Mouse (Mus musculus): Measurements from ENCODE around the gene Gm9789. TPM values are rescaled to one million over a fixed set of nuclear protein-coding genes. Genes with fewer than 3 reads are reported as not detected.
"Not testable (repeated sequence)": the region's sequence is repeated elsewhere in the genome, so short reads cannot be mapped to it uniquely, and the experiment has no call there.

Gm9789 gene
- total RNA-seq (2021), result not detected
- long read RNA-seq, result 0 reads

- no peak for DNase-seq (ENCODE audit: low spot score in 2 of 2)
Observed at GRCm38 (mm10) chr16:89157652-89158051, at the start of gene Gm9789. Gene Gm9789, plus strand, starts transcription at chr16:89157952.

- no peak for DNase-seq (ENCODE audit: low spot score in 2 of 2)
Observed at GRCm38 (mm10) chr16:89140551-89140950, 17.2 kb upstream of the Gm9789 start, which contains the start of gene Gm6358. Gene Gm6358, plus strand, starts transcription at chr16:89140851.

- DNase-seq (ENCODE audit: low spot score in 2 of 2), result no peak
Observed at GRCm38 (mm10) chr16:89150786-89151185, 7.0 kb upstream of the Gm9789 start, which contains the start of gene Gm10061. Gene Gm10061, plus strand, starts transcription at chr16:89151086.

GRCm38 (mm10) chr16:89169190-89169589 is 11.4 kb downstream of the Gm9789 start, which contains the start of gene Gm7735:
Gene Gm7735, plus strand, starts transcription at chr16:89169490.
- not testable (repeated sequence) for DNase-seq (ENCODE audit: low spot score in 2 of 2)

GRCm38 (mm10) chr16:89174435-89174834 is 16.7 kb downstream of the Gm9789 start, which contains the start of gene 1110057P08Rik:
Gene 1110057P08Rik, plus strand, starts transcription at chr16:89174735.
- no peak for DNase-seq (ENCODE audit: low spot score in 2 of 2)

GRCm38 (mm10) chr16:89188621-89189020 is 30.9 kb downstream of the Gm9789 start:
- no peak for DNase-seq (ENCODE audit: low spot score in 2 of 2)

- no peak for DNase-seq (ENCODE audit: low spot score in 2 of 2)
Observed at GRCm38 (mm10) chr16:89205561-89205960, 47.8 kb downstream of the Gm9789 start, which contains the start of gene Krtap20-2. Gene Krtap20-2, plus strand, starts transcription at chr16:89205861.

Other genes starting within 250 kb of the Gm9789 start
- not detected for gene Krtap19-9b, start 225.7 kb upstream of the Gm9789 start, total RNA-seq (2021)
- not detected for gene Krtap16-3, start 195.1 kb upstream of the Gm9789 start, total RNA-seq (2021)
- not detected for gene Krtap22-2, start 147.2 kb upstream of the Gm9789 start, total RNA-seq (2021)
- not detected for gene Gm10229, start 142.7 kb upstream of the Gm9789 start, total RNA-seq (2021)
- gene Krtap6-1, start 126.3 kb upstream of the Gm9789 start, total RNA-seq (2021), result not detected
- gene Gm10228, start 116.5 kb upstream of the Gm9789 start, total RNA-seq (2021), result not detected
- not detected for gene Krtap6-5, start 110.1 kb upstream of the Gm9789 start, total RNA-seq (2021)
- gene 1110025L11Rik, start 94.0 kb upstream of the Gm9789 start, total RNA-seq (2021), result not detected
- not detected for gene Krtap6-3, start 73.9 kb upstream of the Gm9789 start, total RNA-seq (2021)
- gene Gm6358, start 17.1 kb upstream of the Gm9789 start, total RNA-seq (2021), result not detected
- not detected for gene Gm10061, start 6.9 kb upstream of the Gm9789 start, total RNA-seq (2021)
- gene Gm7735, start 11.5 kb downstream of the Gm9789 start, total RNA-seq (2021), result not detected
- gene 1110057P08Rik, start 16.8 kb downstream of the Gm9789 start, total RNA-seq (2021), result not detected
- gene Krtap20-2, start 47.9 kb downstream of the Gm9789 start, total RNA-seq (2021), result not detected
- not detected for gene Krtap21-1, start 245.9 kb downstream of the Gm9789 start, total RNA-seq (2021)